Mouse (Mus musculus) spleen, adult 12 weeks (tissue): ENCODE data around the gene Hexdc.
A peak's percentile ranks its signal among the peaks of the same experiment; 100 is the strongest.

Experiments
- DNase-seq: peaks from one replicate; pipeline ENCODE4 v3.0.0; 2022; ENCODE audit warnings: low spot score

Hexdc gene

DNA sequence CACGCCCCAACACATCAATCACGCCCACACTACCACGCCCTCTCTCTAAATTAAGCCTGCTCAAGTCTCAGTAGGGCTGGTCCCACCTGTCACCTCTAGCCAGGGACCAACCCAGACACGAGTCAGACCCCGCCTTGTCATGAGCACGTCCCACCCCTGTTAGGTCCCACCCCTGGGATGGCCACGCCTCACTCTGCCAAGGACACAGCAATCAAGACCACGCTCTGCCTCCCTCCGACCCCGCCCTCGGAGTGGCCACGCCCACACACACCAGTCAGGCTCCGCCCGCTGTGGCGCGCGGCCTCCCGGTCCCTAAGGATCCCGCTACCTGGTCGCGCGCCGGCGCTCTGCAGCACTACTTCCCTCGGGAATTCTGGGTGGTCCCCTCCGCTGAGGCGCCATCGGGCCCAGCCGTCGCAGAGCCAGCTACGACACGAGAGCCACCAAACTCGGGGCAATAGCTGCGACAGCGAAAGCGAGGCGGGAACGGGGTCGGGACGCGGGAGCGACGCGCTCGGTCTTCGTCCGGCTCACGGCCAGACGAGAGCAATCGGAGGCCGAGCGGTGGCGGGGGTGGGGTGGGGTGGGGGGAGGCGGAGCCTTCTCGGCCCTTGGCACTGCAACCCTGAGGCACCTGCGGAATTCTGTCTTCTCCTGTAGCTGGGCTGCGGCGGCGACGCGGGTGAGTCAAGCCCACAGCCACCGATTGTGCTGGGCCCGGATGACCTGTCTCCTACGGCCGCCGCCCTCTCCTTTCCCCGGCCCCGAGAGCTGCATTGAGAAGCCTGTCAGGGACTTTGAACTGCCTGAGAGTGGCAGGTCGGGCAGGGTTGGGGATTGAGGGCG lies at the start of gene Hexdc, which contains the start of gene Ogfod3:
Hexdc (plus strand) TSS at position 273 of the 846 bp plus-strand sequence.
Ogfod3 (minus strand) TSS at position 551 of the 846 bp plus-strand sequence.
- DNase-seq: peak; percentile 95

- no peak for DNase-seq
Observed at GRCm38 (mm10) chr11:121156411-121156891, 47.8 kb upstream of the Hexdc start.

DNA sequence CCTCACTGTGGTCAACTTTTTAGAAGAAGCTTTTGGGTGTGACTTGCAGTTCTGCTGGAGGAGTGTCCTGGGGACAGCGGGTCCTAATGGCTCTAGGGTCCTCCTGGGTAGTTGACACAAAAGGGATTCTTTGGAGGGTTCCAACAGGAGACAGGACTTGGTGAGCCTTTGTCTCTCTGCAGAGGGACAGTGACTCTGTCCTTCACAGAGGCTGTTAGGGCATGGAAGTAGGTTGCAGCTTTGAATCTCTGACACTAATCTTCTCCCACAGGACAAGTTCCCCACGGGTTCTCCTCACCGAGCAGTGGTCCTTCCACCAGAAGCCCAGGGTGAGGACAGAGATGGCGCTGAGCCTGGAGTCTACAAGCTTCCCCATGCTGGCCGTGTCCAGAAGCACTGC lies 44.3 kb upstream of the Hexdc start, which contains the start of gene Uts2r:
Uts2r (plus strand) TSS at position 301 of the 400 bp plus-strand sequence.
- no peak for DNase-seq

DNA sequence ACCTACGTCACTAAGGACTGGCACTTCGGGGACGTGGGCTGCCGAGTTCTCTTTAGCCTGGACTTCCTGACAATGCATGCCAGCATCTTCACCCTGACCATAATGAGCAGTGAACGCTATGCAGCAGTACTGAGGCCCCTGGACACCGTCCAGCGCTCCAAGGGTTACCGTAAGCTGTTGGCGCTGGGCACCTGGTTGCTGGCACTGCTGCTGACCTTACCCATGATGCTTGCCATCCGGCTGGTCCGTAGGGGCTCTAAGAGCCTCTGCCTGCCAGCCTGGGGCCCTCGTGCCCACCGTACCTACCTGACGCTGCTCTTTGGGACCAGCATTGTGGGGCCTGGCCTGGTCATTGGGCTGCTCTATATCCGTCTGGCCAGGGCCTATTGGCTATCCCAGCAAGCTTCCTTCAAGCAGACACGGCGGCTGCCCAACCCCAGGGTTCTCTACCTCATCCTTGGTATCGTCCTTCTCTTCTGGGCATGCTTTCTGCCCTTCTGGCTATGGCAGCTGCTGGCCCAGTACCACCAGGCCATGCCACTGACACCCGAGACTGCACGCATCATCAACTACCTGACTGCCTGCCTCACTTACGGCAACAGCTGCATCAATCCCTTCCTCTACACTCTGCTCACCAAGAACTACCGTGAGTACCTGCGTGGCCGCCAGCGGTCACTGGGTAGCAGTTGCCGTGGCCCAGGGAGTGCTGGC lies 43.4 kb upstream of the Hexdc start:
- DNase-seq: no peak

- no peak for DNase-seq
Observed at GRCm38 (mm10) chr11:121163751-121164150, 40.5 kb upstream of the Hexdc start.

DNA sequence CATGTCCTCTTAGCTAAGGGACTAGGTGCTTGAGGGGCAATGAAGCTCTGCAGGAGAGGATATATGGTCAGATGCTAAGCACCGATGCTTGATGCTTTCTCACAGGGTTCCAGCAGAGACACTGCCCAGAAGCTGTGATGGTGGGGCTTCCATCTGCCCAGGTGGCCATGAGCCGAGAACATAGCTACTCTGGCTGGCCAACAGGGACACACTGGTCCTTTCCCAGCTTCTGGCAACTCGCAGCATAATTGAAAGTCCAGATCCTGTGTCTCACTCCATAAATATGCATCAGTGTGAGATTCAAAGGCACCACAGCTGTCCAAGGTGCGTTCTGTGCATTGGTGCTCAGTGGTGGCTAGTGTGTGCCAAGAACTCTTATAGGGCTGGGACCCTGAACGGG lies 31.0 kb upstream of the Hexdc start:
- no peak for DNase-seq

DNA sequence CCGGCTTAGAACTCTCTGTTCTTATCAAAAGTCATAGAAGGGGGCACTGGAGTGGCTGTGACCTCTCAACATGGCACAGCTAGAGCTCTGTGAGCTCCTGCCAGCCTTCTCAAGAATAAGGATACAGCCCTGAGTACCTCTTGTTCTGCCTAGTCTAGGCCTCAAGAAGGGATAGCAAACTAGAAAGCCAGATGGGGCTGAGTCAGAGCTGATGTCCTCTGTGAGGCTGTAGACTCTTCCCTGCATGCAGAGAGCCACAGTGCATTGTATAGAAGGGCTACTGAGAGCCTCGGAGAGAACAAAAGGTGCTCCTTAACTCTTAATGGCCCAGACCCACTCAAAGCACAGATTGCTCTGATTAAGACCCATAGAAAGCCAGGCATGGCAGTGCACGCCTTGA lies 30.0 kb upstream of the Hexdc start:
- DNase-seq: no peak

DNA sequence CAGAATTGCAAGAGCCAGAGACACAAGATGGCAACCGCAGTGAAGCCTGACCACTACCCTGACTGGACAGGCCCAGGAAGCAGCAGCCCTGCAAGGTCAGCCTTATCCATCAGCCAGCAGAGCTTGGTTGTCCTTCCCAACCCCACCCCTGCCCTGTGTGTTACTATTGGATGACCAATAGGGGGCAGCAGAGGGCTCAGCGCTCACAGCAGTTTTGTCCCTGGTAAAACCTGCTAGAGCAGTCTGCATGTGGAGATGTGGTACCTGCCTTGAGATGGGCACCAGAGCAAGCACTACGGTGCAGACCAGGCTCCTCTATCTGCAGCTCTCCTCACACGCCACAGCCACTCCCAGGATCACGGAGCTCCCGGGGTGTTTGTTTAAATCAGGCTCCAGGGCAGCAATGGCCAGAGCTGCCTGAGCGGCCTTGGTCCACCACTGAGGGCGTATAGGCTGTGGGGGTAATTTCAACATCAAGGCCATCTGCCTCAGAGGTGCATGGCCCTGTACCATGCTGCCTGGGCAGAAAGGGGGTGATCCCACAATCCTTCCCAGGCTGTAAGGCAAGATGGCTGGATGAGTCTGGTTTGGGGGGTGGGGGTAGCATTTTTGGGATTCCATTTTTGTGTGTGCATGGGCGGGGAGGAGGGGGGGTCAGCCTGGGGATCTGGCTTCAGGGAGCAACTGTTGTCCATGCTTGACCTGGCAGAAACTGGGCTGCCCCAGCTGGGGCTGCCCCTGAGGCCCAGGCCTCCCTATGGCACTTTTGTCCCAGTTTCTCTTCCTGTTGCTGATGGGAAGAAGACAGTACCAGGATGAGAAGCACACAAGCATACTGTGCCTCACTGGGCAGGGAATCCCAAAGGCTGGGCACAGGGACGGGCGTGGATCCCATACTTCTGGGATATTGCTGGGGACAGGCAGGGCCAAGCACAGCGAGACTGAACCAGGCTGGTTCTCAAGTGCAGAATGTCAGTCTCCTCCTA lies 27.7 kb upstream of the Hexdc start:
- peak; percentile 39 for DNase-seq

DNA sequence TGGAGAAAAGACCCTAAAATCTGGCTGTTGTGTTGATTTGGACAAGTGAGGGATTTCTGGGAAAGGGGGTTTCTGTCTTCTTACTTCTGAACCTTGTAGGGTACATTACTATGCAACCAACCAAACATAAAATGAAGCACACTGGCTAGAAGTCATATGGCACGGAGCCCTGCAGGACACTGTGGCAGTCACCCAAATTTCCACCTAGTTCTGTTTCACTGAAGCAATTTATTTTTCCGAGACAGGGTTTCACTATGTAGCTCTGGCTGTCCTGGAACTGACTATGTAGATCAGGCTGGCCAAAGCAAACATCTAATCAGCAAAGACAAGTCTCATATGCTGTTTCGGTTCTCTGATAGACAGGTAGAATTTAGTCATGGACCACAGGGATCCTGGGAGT lies 14.6 kb upstream of the Hexdc start:
- DNase-seq: no peak

GRCm38 (mm10) chr11:121192742-121193141 lies 11.5 kb upstream of the Hexdc start:
- no peak for DNase-seq

- DNase-seq: no peak
Observed at GRCm38 (mm10) chr11:121193415-121193814, 10.8 kb upstream of the Hexdc start.

GRCm38 (mm10) chr11:121198622-121199021 lies 5.6 kb upstream of the Hexdc start:
- no peak for DNase-seq

- no peak for DNase-seq
Observed at GRCm38 (mm10) chr11:121199851-121200250, 4.4 kb upstream of the Hexdc start.

DNA sequence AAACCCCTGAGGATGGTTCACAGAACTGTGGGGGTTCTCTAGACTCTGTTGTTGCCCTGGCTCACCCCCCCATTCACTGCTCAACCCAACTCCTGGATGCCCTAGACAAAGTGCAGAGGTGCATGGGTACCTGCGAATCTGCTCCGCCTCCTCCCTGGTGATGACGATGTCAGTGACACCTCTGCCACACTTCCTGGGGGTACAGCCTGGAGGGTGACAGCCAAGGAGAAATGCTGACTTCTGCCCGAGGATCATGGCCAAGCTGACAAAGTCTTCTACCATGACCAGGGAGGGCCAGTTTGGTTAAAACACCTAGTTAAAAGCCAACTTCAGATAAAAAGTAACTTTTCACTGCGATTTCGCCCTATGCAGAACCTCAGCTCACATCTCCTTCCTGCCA lies 3.5 kb upstream of the Hexdc start:
- no peak for DNase-seq

DNA sequence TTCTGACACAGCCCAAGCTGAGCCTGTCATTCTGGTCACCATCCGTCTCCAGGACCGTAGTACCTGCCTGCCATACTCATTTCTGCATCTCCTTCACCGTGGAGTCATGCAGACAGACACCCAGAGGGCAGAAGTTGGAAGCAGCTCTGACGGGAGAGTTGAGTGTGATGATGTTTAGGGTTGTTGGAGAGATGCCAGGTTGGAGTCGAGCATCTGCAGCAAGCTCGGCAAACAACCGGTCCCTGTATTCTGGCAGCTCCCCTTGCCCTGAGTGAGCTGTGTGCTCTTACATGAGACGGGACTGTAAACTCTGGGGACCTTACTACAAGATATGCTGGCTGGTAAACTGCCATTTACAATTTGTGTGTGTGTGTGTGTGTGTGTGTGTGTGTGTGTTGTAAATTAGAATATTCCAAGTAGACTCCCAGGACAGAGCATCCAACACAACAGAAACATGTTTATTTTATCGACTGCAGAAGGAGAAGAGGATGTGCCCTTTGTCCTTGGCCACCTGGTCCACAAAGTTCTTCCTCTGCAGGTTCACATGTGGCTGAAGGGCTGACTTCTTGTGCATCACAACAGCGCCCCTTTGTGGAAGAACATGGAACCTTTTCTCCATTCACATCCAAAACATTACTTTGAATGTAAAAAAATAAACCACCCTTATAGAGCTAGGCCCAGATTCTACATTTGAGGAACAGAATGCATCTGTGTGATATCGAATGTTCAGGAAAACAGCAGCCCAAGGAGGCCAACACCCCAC lies 2.6 kb upstream of the Hexdc start:
- DNase-seq: no peak

DNA sequence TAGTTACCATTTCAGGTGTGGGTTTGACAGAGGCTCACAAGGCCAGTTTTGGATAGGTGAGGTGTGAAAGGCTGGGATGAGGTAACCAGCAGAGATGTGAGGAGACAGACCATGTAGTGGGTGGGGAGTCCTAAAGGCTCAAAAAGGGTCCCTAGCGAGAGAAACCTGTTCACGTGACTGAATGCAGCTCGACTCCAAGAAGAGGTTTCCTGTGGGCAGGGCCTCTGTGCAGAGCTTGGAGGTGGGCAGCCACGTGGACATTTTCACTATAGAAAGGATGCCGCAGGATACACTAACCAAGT lies 423 bp upstream of the Hexdc start:
- DNase-seq: no peak

DNA sequence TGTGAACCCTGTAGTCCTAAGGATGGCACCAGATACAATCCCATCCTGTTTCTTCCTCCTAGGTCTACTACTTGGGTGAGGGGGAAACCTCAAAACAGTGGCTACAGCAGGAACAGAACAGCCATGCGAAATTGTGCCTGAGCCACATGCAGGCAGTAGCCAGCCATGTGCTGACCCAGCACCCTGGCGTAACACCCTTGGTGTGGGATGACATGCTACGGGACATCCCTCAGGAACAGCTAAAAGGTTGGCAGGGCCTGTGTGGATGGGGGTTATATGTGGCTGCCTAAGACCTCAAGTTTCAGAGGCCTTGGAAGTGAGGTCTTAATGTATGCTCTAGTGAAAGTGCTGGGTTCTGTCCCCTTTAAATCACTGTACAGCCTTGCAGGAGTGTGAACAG lies 12.6 kb downstream of the Hexdc start:
- DNase-seq: no peak

- no peak for DNase-seq
Observed at GRCm38 (mm10) chr11:121219776-121220175, 15.5 kb downstream of the Hexdc start.

DNA sequence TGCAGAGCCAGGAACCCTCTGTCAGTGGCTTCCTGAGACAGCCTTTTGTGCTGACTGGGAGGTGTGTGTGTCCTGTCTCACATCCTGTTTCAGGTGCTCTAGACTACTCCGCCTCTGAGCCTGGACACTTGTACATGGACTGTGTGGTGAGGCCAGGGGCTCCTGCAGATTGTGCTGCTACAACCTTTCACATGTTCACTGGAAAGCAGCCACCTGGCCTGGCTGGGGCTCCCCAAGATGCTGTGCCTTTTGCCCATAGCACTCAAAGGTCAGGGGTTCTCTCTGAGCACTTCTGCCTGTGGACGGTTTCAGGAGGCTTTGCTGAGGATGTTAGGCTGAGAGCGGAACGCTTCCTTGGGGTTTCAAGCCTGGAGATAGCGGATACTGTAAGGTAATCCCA lies 16.5 kb downstream of the Hexdc start:
- no peak for DNase-seq

DNA sequence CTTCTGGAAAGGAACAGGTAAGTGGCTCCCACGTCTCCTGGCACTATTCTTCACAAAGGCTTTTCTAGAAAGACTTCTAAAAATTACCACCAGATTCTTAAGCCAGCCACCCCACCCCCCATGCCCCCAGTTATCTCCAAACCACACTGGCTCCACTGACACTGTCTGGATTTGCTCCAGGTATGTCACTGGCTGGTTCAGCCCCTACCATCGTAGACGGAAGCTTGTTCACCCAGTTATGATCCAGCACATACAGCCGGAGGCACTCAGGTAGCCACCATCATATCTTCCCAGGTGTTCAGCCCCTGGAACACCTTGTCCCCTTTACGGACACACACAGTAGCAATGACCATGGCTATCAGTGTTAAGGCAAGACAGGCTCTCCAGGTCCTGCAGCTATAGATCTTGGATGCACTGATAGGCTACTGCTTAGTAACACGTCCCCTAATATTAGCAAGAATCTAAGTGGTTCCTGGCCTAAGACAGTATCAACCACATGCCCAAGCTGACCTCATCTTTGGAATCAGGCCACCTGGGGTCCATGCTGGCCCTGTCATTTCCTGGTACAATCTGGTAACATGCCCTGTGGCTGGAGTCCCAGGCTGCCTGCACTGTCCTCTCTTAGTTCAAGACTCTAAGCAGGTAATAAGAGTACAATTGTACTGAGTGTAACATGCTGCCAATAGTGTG lies 17.2 kb downstream of the Hexdc start:
- no peak for DNase-seq
